Mouse (Mus musculus) neutrophil, adult 83 days (primary cell): Measurements from ENCODE around the gene Defb42. TPM values are rescaled to one million over a fixed set of nuclear protein-coding genes. Genes with fewer than 3 reads are reported as not detected.

Experiments
- total RNA-seq, 2 experiments: library from RNA; stranded (reverse); gene quantifications; one replicate each; pipeline ENCODE4 v1.2.4; 2023

Gene Defb42
- total RNA-seq = not detected

DNA sequence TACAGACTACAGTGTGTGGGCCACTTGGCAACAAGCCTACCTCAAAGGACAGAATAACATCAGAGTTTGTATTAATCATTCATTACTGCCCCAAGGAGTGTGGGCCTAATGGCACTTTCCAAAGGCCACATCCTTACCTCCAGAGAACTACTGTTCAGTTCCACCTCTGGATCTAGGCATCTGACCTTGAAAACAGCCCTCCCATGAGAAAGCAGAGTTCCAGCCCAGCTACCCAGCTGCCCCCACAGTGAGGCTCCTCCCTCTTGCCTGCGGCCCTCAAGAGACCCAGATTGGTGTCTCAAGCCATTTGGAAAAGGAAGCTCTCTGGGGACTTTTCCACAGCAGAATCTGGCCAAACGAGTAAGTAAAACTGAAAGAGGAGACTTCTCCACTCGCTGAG is at the start of gene Defb42:
TSS of gene Defb42 (plus strand) at position 301 of the 400 bp plus-strand sequence.

DNA sequence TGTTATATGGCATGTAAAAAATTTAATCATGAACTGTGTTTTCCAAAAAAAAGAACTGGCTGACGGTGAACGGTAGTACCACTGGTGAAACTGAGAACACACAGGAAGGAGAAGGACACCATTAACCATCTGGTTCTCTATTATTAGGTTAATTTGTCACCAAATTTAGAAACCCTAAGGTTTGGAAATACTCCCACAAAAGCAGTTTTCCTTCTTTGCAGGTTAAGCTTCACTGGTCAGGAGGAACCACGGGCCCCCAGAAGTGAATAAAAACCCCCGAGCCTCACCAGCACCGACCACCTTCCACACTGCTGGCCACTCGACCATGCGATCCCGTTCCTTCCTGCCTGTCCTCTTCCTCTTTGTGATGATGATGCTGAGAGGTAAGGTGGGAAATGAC is 49.0 kb upstream of the Defb42 start, which contains the start of gene Defb47:
TSS of gene Defb47 (plus strand) at position 301 of the 400 bp plus-strand sequence.

GRCm38 (mm10) chr14:63011471-63011870 is 35.3 kb upstream of the Defb42 start, which contains the start of gene Defb43:
Gene Defb43 (plus strand): TSS chr14:63011771.

DNA sequence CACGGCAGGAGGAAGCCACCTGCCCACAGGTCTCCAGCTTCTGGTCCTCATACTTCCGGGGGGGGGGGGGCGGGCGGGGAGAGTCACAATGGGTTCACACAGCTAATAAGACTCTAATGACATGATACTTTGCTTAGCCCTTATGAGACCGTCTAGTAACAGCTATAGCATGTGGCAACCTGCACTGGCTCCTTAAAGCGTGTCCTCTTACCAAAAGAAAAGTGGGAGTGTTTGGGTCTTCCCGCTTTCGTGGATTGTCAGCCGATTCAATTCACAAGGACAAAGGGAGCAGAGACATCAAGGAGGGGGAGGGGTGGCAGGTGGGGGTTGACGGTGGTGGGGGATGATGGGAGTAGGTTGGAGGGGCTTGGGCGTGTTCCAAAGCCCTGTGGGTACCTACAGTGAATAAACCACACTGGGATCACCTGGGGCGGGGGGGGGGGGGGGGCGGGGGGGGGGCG is 3.1 kb downstream of the Defb42 start, which contains the start of gene Defb30:
TSS of gene Defb30 (minus strand) at position 51 of the 461 bp plus-strand sequence.

Other genes starting within 250 kb of the Defb42 start
- gene Wdfy2, start 209.3 kb upstream of the Defb42 start, total RNA-seq = 10 to 100 TPM; 53.9 to 61.0 TPM
- gene Defb48, start 62.5 kb upstream of the Defb42 start, total RNA-seq = not detected
- gene Defb47, start 48.9 kb upstream of the Defb42 start, total RNA-seq = not detected
- not detected for gene Defb43, start 35.2 kb upstream of the Defb42 start, total RNA-seq
- not detected for gene Defb30, start 3.0 kb downstream of the Defb42 start, total RNA-seq